Mouse (Mus musculus): ENCODE data around the gene Gm12184.
"Not testable (repeated sequence)": the region's sequence is repeated elsewhere in the genome, so short reads cannot be mapped to it uniquely, and the experiment has no call there.

Gene Gm12184

DNA sequence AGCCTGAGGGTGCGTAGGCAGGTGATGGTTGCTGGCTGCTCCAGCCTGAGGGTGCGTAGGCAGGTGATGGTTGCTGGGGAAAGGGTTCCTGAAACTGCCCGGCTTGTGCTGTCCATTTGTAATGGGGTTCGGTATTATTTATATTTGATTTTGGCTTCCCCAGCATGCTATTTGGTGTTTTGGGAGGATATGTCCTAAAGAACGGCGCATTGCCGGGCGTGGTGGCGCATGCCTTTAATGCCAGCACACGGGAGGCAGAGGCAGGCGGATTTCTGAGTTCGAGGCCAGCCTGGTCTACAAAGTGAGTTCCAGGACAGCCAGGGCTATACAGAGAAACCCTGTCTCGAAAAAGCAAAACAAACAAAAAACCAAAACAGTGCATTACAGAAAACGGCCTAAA is 5.2 kb downstream of the Gm12184 start:
- DNase-seq: not testable (repeated sequence)

DNA sequence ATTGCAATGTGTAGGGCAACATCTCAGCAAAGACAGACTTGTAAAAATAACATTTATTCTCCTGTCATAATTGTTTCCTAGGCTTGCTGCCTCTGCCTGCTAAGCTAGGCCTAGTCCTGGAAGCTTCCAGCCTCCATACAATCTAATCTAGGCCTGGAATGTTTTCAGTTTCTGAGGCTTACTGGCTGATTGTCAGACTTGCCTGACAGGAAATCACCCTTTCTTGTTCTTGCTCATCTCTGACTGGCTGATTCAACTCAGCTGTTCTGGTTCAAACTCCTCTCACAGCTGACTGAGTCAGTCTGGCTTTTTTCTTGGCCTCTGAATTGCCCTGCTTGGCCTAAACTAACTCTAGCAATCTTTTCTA is 6.2 kb downstream of the Gm12184 start:
- DNase-seq: no peak

DNA sequence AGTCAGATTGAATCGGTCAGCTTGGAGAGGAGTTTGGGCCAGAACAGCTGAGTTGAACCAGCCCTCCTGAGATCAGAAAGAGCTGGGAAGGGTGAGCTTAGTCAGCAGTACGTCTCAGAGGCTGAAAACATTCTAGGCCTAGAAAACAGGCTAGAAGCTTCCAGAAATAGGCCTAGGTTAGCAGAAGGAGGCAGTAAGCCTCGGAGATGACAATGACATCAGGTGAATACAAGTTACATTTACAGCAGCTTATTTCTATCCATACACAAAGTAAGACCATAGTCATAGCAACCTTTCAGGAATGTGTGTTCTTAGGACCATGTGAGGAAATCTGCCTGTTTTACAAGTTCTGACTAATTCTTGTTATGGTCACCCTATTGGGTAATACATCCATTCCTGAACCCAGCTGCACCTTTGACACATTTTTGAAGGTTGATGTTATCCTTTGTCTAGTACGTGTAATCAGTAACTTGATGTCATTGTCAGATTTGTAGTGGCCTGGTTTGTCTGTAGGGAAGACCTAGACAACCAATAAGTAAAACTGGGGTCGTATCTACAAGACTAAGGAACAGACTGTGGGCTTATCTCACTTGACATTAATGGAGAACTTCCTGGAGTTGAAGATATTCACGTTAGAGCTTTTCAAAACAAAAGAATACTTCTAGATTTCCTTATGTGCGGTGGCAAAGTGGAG is 6.7 kb downstream of the Gm12184 start:
- DNase-seq: no peak

DNA sequence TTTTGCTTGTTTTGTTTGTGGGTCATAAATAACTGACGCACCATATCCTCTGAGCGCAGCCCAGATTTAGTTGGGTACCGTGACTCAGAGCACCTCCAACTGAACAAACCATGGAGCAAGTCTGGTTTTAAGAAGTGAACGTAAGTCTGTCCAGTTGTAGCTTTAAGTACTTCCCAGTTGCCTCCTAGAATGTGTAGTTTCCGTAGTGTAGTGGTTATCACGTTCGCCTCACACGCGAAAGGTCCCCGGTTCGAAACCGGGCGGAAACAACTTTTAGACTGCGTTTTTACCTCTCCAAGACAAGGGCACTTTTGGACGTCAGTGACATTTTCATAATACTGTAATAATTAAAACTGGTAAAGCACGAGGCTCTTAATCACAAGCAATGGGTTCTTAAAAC is 8.1 kb downstream of the Gm12184 start:
- peak; percentile 86 for DNase-seq

DNA sequence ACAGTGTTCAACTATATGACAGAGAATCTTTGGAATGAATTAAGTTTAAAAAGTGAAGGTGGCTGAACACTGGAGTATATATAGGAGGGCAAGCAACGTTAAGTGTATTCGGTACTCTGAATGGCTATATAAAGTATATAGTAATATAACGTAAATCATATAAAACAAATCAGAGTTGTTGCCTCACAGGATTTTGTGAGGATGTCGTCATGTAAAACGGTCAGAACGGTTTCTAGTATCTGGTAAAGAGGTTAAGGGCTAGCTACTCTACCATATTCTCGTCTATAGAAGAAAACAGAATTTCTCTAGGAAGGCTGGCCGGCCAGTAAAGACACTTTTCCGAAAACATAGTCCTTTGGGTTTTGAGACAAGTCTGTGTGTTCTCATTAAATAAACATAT is 8.7 kb downstream of the Gm12184 start:
- no peak for DNase-seq

DNA sequence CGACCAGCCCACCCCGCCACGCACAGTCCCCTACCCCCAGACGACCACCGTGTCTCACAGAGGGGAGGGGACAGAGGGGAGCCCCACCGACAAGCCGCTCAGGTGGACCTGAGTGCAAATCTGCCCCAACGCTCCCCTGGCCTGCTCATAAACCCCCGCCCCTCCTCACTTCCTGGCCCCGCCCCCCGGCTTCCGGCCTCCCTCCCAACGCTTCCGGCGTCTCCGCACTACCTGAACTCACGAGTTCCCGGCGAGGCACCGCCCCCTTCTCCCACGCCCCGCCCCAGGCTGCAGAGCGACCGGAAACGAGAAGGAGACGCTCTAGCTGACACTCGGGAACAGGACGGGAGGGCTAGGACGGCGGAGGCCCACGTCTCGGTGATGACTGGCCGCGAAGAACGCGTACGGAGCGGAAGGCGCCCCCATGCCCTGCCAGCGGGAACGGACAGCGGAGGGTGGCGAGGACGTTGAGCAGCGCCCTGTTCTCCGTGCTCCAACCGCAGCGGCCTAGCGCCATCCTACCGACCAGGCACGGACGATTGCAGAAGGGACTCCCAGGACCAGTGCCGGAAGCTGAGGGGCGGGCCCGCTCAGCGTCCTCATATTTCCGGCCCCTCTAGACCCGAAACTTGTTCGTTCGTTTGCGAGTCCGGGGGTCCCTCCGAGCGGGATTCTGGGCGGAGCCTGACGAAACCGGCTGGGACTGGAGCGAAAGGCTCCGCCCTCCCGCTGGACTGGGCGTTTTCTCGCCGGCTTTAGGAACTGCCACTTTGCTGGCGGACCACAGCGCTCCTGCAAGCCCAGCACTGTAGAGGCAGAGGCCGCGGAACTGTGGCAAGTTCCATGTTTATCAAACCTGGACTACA is 9.4 kb downstream of the Gm12184 start, which contains the start of gene Trim41:
Gene Trim41 (minus strand): TSS at position 554 of the 866 bp plus-strand sequence.
- DNase-seq: peak; percentile 99

DNA sequence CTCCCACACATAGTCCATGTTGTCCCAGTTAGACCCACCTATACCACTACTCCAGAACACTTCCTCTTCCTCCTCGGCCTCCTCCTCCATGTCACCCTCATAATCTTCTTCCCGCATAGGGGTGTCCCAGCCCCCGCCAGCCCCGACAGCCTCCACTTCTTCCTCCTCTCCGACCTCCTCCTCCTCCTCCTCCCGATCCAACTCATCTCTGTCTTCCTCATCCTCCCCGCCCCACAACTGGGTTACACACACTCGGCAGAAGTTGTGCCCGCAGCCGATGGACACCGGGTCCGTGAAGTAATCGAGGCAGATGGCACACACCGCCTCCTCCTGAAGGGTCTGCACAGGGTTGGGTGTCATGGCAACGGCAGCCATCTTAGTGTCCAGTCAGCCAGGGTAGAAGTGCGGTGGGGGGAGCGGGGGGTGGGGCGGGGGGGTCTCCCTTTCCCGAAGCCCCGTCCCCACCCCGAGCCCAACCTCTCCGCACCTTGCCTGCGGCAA is 10.1 kb downstream of the Gm12184 start:
- peak; percentile 81 for DNase-seq

DNA sequence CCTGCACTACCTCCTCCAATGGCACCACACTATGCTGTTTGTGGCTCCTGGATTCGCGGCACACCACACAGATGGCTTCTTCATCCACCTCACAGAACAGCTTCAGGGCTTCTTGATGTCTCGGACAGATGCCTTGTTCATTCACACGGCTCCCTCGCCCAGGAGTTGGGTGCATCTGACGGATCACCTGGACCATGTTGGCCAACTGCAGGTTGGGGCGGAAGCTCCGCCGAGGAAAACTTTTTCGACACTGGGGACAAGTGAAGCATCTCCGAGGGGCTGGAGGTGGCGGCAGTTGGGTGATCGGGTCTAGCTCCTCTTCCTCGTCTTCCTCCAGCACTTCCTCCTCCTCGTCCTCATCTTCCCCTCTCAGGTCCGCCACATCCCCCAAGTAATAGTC is 10.6 kb downstream of the Gm12184 start:
- no peak for DNase-seq

DNA sequence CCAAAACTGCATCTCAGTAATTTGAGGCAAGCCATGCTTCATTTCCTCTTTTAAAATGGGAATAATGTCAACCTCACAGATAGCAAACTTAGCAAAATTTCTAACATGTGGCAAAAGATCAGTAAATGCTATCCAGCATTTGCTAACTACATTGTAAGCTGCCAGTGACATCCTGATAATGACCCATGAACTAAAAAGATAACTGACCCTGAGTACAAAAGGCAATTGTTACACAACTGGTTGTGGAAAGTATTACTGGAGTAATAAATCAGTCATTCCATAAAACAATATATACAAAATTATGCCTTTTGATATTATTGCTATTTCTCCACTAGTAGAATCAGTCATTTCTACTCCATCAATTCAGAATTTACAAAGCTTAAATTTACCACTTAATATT is 12.7 kb downstream of the Gm12184 start:
- DNase-seq: no peak

DNA sequence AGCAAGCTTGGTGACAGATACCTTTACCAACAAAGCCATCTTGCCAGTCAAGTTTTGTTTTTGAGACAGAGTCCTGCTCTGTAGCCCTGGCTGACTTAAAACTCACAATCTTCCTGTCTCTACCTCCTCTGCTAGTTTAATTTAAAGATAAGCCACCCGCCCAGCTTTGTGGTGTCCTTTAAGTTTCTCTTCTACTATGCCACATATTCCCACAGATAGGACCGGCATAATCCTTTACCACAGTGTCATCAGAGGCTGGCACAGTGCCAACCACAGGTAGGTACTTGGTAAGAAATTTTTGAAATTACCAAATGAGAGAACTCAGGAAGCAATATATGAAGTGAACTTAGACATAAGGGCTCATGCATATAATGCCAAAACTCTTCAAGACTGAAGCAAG is 16.3 kb downstream of the Gm12184 start:
- DNase-seq: no peak

DNA sequence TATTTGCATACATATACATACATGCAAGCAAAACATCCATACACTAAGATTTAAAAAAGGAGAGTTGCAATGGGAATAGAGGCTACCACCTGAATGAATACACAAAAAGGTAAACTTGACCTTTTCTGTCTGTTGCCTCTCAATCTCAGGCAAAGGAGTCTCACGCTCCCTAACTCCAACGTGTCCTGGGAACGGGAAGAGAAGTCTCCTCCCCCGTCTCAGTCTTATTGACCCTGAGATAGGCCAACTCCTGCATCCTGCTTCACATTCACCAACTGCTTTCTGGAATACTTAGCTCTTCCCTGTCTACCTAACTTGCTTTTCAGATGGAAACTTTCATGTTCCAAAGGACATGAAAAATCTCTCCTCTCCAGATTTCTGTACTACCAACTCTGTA is 17.0 kb downstream of the Gm12184 start:
- DNase-seq: no peak

DNA sequence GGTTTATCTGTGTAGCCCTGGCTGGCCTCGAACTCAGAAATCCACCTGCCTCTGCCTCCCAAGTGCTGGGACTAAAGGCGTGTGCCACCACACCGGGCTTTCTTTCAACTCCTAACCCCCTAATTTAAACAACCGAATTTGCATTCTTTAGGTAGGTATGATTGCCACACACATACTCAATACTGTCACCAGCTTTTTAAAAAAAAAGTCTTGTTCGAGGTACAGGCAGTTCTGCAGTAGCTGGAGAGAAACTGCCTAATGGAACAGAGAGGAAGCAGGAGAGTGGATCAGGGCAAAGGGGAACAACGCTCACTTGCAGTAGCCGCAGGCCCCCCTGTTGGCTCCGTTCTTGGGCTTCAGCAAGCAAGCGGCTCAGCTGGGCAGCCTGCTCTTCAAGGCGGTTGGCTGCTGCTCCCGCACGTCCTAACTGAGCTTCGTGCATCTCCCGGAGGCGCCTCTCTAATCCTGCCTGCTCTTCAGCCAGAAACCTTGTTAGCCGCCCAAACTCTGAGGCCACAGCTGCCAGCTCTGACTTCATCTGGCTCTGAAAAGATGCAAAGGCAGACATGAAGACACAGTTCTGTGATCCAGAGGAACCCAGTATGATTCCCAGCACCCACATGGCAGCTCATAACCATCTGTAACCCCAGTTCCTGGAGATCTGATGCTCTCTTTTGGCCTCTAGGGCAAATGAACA is 17.6 kb downstream of the Gm12184 start:
- no peak for DNase-seq

DNA sequence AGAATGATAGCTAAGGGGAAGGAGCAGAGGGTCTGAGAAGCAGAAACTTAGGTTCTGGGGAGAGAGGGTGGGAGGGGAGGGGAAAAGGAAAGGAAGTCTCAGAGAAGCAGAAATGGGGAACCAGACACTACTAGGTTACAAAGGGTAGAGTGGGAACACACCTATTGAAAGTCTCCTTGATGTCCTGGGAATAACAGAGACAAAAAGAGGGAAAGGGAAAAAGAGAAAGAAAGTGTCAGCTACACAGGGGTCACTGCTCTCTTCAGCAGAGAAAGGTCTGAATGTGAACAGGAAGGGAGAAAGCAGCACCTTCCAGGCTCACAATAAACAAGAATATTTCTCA is 18.2 kb downstream of the Gm12184 start:
- DNase-seq: no peak

DNA sequence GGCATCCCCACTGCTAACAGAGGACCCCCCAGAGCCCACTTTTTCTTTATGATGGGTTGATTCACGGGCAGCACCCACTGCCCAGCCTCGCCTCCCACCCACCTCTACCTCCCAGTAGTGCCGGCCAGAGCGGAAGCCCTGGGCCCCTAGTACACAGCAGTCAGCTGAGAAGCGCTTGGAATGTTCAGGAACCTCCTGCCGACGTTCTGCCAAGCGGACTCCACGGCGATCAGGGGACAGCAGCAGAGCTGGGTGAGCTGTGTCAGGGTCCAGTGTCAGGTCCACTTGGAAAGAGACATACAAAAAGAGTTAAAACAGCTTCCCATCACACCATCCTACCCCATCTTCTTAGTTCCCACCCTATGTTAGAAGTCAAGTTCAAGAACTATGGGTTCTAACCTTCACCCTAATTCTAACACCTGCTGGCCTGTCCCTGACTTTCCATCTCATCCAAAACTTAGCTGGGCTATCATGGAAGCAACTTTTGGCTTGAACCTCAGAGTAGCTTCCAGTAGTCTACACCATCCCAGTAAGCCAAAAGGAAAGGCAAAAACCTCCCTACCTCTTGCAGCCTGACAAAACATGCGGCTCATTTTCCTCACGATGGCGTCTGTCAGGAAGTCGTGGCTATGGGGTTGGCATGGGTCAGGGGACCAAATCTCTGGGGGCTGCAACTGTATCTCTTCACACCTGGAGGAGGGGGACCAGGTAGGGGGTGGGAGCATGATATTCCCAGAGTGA is 18.7 kb downstream of the Gm12184 start:
- DNase-seq: no peak

DNA sequence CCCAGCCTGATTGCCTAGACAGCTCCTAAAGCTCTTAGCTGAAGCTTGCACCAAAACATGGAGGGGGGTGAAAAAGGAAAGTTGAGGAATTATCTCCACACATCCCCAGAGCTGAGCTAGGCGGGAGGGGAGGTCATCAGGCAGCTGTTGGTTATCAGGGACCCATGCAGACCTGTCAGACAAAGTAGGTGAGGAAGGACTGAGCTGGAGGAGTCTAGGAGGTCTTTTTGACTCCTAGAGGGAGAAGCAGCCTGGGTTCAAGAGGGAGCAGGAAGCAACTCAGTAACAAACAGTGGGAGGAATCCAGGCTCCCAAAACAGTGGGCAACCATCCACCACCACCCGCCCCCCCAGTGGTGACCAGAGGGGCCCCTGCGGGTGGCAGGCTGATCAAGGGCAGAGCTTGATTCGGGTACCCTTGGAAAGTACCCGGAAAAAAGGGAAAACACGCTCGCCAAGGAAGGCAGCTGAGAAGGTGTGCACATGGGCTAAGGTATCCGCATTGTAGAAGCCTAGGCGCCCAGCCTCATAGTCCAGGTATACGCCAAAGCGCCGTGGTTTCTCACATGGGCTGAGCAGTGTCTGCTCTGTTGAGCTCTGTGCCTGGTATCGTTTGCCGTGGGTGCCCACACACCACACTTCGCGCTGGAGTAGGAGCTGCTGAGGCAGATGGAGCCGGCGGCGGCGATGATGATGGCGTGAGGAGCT is 19.4 kb downstream of the Gm12184 start:
- peak; percentile 67 for DNase-seq

DNA sequence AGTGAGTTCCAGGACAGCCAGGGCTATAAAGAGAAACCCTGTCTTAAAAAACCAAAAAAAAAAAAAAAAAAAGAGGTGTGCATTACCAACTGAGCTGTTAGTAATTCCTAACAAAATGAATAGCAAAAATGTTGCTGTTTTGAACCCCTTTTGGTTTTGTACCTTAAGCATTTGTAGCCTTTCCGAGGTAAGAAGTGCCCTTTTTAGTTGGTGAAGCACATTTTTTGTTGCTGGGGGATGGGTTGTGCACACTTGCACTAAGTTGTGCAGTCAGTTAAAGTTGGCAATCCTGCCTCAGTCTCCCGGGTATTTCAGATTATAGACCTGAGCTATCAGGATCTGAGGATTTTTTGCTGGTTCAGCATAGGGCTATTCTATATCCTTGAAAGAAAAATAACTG is 21.5 kb downstream of the Gm12184 start:
- DNase-seq: no peak

DNA sequence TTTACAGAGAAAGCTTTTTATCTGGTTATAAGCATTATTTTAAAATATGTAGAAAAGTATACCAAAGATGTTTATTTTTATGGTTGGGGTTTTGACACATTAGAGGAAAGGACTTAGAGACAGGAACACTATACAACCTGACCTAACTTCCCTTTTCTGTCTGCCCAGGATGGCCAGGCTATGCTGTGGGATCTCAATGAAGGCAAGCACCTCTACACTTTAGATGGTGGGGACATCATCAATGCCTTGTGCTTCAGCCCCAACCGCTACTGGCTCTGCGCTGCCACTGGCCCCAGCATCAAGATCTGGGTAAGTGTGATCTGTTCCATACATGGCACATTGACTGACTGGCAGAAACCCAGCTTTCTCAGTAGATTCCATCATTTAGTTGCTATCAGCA is 22.5 kb downstream of the Gm12184 start:
- no peak for DNase-seq

DNA sequence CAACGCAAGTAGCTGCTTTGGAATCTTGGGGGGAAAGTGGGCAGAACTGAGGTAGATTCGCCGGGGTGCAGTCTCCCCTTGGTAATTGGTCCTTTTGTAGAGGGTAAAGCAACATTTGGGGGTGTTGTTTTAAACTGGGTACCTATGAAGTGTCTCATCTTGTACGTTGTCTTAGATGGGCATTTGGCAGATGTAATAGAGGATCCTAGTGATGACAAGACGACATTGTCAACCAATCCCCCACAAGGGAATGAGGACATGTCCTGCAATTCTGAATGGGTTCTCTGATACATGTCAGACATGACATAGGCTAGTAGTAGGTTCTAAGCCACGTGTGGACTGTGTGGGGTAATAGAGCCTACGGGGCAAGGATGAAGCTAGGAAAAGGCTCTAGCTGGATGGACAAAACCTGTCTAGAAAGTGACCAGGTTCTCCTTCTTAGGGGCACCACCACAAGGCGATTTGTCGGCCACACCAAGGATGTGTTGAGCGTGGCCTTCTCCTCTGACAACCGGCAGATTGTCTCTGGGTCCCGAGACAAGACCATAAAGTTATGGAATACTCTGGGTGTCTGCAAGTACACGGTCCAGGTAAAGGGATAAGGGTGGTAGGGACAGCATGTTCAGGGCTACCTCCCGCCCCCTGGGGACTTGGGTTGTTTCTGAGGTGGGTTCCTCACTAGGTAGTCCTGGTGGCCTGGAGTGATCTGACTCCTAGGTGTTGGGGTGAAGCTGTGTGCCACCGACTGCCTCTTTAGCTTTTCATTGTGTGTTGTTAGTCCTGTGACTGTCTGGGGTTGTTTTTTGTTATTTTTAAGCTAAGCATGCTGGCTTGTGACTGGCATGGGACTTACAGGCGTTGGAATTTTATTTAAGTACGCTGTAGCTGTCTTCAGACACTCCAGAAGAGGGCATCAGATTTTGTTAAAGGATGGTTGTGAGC is 24.4 kb downstream of the Gm12184 start:
- no peak for DNase-seq

DNA sequence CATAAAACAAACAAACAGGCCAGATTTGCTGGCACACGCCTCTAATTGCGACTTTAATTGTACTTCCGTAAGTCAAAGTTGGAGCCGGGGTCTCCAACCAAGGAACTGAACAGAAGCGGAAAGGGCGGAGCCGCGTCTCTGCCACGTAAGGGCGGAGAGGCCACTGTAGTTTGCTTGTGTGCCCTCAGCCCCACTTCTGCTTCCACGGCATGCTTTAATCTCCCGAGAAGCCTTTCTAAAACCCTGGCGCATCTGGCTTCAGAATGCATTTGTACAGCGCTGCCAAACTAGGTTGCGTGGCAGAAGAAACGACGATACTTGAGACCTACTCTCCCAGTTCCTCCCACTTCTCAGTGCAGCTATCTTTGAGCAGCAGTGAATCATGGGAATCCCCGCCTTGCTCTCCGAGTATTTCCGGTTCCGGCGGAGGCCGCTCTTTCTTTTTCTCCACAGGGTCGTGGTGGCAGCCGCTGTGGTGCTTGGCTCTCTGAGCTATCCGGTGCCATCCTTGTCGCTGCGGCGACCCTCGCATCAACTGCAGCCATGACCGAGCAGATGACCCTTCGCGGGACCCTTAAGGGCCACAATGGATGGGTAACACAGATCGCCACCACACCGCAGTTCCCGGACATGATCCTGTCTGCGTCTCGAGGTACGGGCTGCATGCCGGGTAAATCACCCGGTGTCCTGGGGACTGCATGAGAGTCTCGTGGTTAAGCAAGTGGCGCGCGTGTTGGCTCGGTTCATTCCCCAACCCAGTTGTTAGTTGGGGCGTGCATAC is 26.3 kb downstream of the Gm12184 start, which contains the start of gene Rack1:
Gene Rack1 (plus strand): TSS at position 412 of the 781 bp plus-strand sequence.
- DNase-seq: peak; percentile 93

Data from layer of hippocampus, adult 9-11 months (tissue).